Mouse (Mus musculus) kidney, adult 2 months (tissue): ENCODE measurements at regions not wholly inside any gene's neighbourhood (a gene's known extent, or its start where the extent isn't known, plus 50 kb on each side); places are given as distances from the start of the nearest gene placed in this dataset.
"Not testable (repeated sequence)": the region's sequence is repeated elsewhere in the genome, so short reads cannot be mapped to it uniquely, and the experiment has no call there.

ENCODE experiments used
- DNase-seq: peaks from one replicate; pipeline ENCODE4 v3.0.0; 2021
- H3K27ac ChIP-seq: fragments of 200-500 bp; 2 replicates; pipeline ENCODE4 v1.5.1; 2012; ENCODE audit warnings: low read depth, low read length, control low read depth, inconsistent platforms; ENCODE audit not compliant: insufficient read depth
- H3K27me3 ChIP-seq: fragments of 200-500 bp; replicated peaks from 2 replicates; pipeline ENCODE4 v1.6.1; 2012; ENCODE audit warnings: mild to moderate bottlenecking, moderate library complexity, low read length, inconsistent platforms; ENCODE audit not compliant: control insufficient read depth, insufficient read depth
- H3K36me3 ChIP-seq: fragments of 200-500 bp; 2 replicates; pipeline ENCODE4 v1.6.1; 2012; ENCODE audit warnings: mild to moderate bottlenecking, moderate library complexity, low read length, inconsistent platforms; ENCODE audit not compliant: control insufficient read depth, insufficient read depth
- H3K4me1 ChIP-seq: fragments of 200-500 bp; 2 replicates; pipeline ENCODE4 v1.6.1; 2011; ENCODE audit warnings: low read length; ENCODE audit not compliant: control insufficient read depth, insufficient read depth
- H3K4me3 ChIP-seq: fragments of 200-500 bp; 2 replicates; pipeline ENCODE4 v1.5.1; 2011; ENCODE audit warnings: mild to moderate bottlenecking, low read depth, low read length, control low read depth; ENCODE audit not compliant: insufficient read depth
- CTCF ChIP-seq: fragments of 200-500 bp; conservative IDR thresholded peaks from 2 replicates; pipeline ENCODE4 v1.5.1; 2011; ENCODE audit warnings: low read depth, mild to moderate bottlenecking, control low read depth, low read length, moderate library complexity, mixed read lengths; ENCODE audit not compliant: insufficient read depth, insufficient read length
- POLR2A ChIP-seq: fragments of 200-500 bp; IDR thresholded peaks from one replicate; pipeline ENCODE4 v1.6.1; 2011; ENCODE audit warnings: low read depth, low read length, control low read depth
- WGBS: fragments of 180-500 bp; shearing (Covaris S2); methylation state at CpG from one replicate; pipeline ENCODE4 v1.1.7; 2018; 5-methylcytosine and 5-hydroxymethylcytosine counted together

- 49% methylated on average over 6 of the region's 6 CpGs for WGBS
- H3K27me3 ChIP-seq = no peaks in the 10 kb centered on the region
- no peak for DNase-seq
- H3K4me3 ChIP-seq = no peak overlapping the region
- no peak overlapping the region for H3K27ac ChIP-seq
- TF ChIP-seq POLR2A (no peak), CTCF (no peak)
- H3K36me3 ChIP-seq = no peaks in the 10 kb centered on the region
- H3K4me1 ChIP-seq = no peaks in the 10 kb centered on the region
Measured at GRCm38 (mm10) chr10:62034291-62034690, 55.4 kb upstream of the Col13a1 start.

DNA sequence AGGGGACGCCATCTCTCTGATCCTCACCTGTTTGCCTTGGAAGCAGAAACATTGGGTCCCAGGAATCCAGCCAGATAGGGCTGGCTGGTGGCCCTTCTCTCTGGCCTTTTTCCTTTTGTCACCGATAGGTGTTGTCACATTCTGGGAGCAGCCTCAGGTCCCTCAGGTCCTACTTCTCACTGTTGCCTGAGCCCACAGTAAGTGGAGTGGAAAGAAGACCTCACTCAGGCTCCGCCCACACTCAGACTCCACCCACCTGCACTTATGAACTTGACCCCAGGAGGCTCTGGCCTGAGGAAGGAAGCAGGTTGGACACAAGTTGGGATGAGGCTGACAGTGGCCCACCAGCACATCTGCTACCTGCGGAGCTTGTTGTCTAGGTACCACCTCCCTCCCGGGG, 54.8 kb upstream of the Col13a1 start:
- no peak for DNase-seq
- TF ChIP-seq POLR2A (no peak), CTCF (no peak)
- Histone ChIP-seq H3K36me3 (no peaks in the 10 kb centered on the region), H3K27ac (no peak overlapping the region), H3K4me1 (no peaks in the 10 kb centered on the region), H3K27me3 (no peaks in the 10 kb centered on the region), H3K4me3 (no peak overlapping the region)
- WGBS = 61% methylated on average over 5 of the region's 5 CpGs

DNA sequence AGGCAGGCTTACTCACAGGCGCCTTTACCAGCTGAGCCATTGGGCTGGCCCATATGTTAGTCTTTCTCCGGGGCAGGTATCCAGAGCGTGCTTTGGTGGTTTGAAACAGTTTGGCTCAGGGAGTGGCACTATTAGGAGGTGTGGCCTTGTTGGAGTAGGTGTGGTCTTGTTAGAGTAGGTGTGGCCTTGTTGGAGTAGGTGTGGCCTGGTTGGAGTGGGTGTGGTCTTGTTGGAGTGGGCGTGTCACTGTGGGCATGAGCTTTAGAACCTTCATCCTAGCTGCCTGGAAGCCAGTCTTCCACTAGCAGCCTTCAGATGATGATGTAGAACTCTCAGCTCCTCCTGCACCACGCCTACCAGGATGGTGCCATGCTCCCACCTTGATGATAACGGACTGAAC, 53.1 kb upstream of the Col13a1 start:
- not testable (repeated sequence) for H3K4me1 ChIP-seq, DNase-seq, H3K27ac ChIP-seq, H3K27me3 ChIP-seq, H3K36me3 ChIP-seq, H3K4me3 ChIP-seq
- WGBS = 94% methylated on average over 6 of the region's 6 CpGs

DNA sequence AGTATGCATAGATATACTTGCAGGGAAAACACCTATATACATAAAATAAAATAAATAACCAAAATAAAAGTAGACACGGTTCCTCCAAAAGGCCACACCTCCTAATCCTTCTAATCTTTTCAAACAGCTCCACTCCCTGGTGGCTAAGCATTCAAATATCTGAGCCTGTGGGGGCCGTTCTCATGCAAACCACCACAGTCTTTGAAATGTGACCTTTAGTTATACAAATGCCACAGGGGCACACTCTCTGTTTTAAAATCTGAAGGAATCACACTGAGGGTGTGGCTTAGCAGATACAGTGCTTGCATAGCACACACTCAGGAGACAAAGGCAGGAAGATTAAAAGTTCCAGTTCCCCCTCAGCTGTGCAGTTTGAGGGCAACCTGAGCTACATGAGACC, 50.4 kb upstream of the Col13a1 start:
- H3K27me3 ChIP-seq = no peaks in the 10 kb centered on the region
- H3K4me1 ChIP-seq = no peaks in the 10 kb centered on the region
- no peak overlapping the region for H3K4me3 ChIP-seq
- no peak overlapping the region for H3K27ac ChIP-seq
- no peaks in the 10 kb centered on the region for H3K36me3 ChIP-seq
- TF ChIP-seq CTCF = no peak
- no peak for TF ChIP-seq POLR2A
- no peak for DNase-seq
- 97% methylated on average over 2 of the region's 2 CpGs for WGBS
